Mouse (Mus musculus) layer of hippocampus, adult 2 months (tissue): Measurements from ENCODE around the gene Picalm. TPM values are rescaled to one million over a fixed set of nuclear protein-coding genes. Genes with fewer than 3 reads are reported as not detected.
"Not testable (repeated sequence)": the region's sequence is repeated elsewhere in the genome, so short reads cannot be mapped to it uniquely, and the experiment has no call there.

Experiments
- DNase-seq, 2 experiments: peaks; one replicate each; pipeline ENCODE4 v3.0.0; 2022; ENCODE audit warnings: low spot score in 2 of 2
- H3K27ac ChIP-seq: fragments of 200-600 bp; 2 replicates; pipeline ENCODE4 v1.8.1; 2022
- H3K4me3 ChIP-seq: fragments of 200-600 bp; 2 replicates; pipeline ENCODE4 v1.8.1; 2022; ENCODE audit warnings: mild to moderate bottlenecking
- CTCF ChIP-seq: fragments of 200-600 bp; conservative IDR thresholded peaks from 2 replicates; pipeline ENCODE4 v1.8.1; 2022; ENCODE audit warnings: antibody characterized with exemption, mild to moderate bottlenecking, moderate library complexity
- total RNA-seq, 2 experiments: library from RNA; stranded (reverse); gene quantifications; 2 replicates each; pipeline ENCODE4 v1.2.3; 2021

The Picalm gene
- total RNA-seq, 2 experiments from 2014 or later = 143 to 151 TPM

- no peak overlapping the region for H3K27ac ChIP-seq
- no peak overlapping the region for H3K4me3 ChIP-seq
- DNase-seq = no peak
- TF ChIP-seq CTCF = no peak
These were observed 50.6 kb downstream of the Picalm start for GRCm38 (mm10) chr7:90180635-90181034.

- Histone ChIP-seq H3K4me3 (no peak overlapping the region), H3K27ac (no peak overlapping the region)
- DNase-seq = no peak
- peak; percentile 33; the same call in 1 of the 2 replicates for TF ChIP-seq CTCF
These were observed 70.2 kb downstream of the Picalm start for GRCm38 (mm10) chr7:90200251-90200650.

- TF ChIP-seq CTCF = no peak
- Histone ChIP-seq H3K27ac (no peak overlapping the region), H3K4me3 (no peak overlapping the region)
- DNase-seq = no peak
These were observed 72.0 kb downstream of the Picalm start for GRCm38 (mm10) chr7:90201877-90202465.

GRCm38 (mm10) chr7:90203914-90204313, 73.9 kb downstream of the Picalm start:
- H3K4me3 ChIP-seq = no peak overlapping the region
- no peak overlapping the region for H3K27ac ChIP-seq
- TF ChIP-seq CTCF = no peak
- no peak for DNase-seq

GRCm38 (mm10) chr7:90210116-90210515, 80.1 kb downstream of the Picalm start:
- H3K4me3 ChIP-seq = no peak overlapping the region
- no peak overlapping the region for H3K27ac ChIP-seq
- no peak for TF ChIP-seq CTCF
- DNase-seq = no peak

- DNase-seq = no peak
- TF ChIP-seq CTCF = no peak
- no peak overlapping the region for H3K4me3 ChIP-seq
- no peak overlapping the region for H3K27ac ChIP-seq
These were observed 80.9 kb downstream of the Picalm start for GRCm38 (mm10) chr7:90210947-90211346.

- peak in 1 of 2 experiments; percentile 12 for DNase-seq
- H3K27ac ChIP-seq = peak overlapping the region; percentile 79
- H3K4me3 ChIP-seq = no peak overlapping the region
- TF ChIP-seq CTCF = no peak
These were observed 86.5 kb downstream of the Picalm start for GRCm38 (mm10) chr7:90216511-90216910.

GRCm38 (mm10) chr7:90218122-90218521, 88.1 kb downstream of the Picalm start:
- no peak for DNase-seq
- TF ChIP-seq CTCF = no peak
- no peak overlapping the region for H3K4me3 ChIP-seq

GRCm38 (mm10) chr7:90221487-90221886, 91.5 kb downstream of the Picalm start:
- DNase-seq = no peak
- Histone ChIP-seq H3K4me3 (no peak overlapping the region), H3K27ac (no peak overlapping the region)
- TF ChIP-seq CTCF = no peak

More at GRCm38 (mm10) chr7:90218122-90218521, 88.1 kb downstream of the Picalm start:
- no peak overlapping the region for H3K27ac ChIP-seq

GRCm38 (mm10) chr7:90228075-90228474, 98.1 kb downstream of the Picalm start:
- Histone ChIP-seq H3K4me3 (no peak overlapping the region), H3K27ac (no peak overlapping the region)
- no peak for DNase-seq
- no peak for TF ChIP-seq CTCF

- not testable (repeated sequence) for H3K27ac ChIP-seq, H3K4me3 ChIP-seq, DNase-seq
- peak; percentile 44 for TF ChIP-seq CTCF
These were observed 98.9 kb downstream of the Picalm start for GRCm38 (mm10) chr7:90228884-90229283.

GRCm38 (mm10) chr7:90231431-90231830, 101.4 kb downstream of the Picalm start:
- no peak for TF ChIP-seq CTCF
- Histone ChIP-seq H3K4me3 (no peak overlapping the region), H3K27ac (no peak overlapping the region)
- DNase-seq = peak in 1 of 2 experiments; percentile 22

GRCm38 (mm10) chr7:90233921-90234320, 103.9 kb downstream of the Picalm start:
- TF ChIP-seq CTCF = no peak
- DNase-seq = no peak
- Histone ChIP-seq H3K27ac (no peak overlapping the region), H3K4me3 (no peak overlapping the region)

- no peak for TF ChIP-seq CTCF
- no peak overlapping the region for H3K4me3 ChIP-seq
- no peak overlapping the region for H3K27ac ChIP-seq
- no peak for DNase-seq
These were observed 106.4 kb downstream of the Picalm start for GRCm38 (mm10) chr7:90236289-90236905.

GRCm38 (mm10) chr7:90243151-90243550, 113.1 kb downstream of the Picalm start:
- DNase-seq = no peak
- TF ChIP-seq CTCF = no peak
- Histone ChIP-seq H3K27ac (no peak overlapping the region), H3K4me3 (no peak overlapping the region)
